Comparison of ENCODE assay signal across 13 mouse cellular contexts in the genomic region with DNA sequence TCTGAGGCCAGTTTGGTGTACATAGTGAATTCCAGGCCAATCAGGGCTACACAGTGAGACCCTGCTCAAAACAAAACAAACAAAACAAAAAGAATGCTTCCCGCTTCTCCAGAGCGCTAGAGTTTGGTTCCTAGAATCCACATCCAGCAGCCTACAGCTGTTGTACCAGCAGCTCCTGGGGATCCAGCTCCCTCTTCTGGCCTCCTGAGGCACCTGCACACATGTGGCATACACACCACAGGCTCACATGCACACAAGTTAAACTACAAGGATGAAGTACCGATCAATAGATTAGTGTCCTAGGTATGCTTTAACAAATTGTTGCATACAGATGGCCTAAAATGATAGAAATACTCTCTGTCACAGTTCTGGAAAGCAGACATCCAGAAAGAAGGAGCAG. TPM values are rescaled to one million over a fixed set of nuclear protein-coding genes. Genes with fewer than 3 reads are reported as not detected.
"Had no signal": no experiment of that assay in that cellular context is flagged by ENCODE, and none has a peak within 500 bp of the region (broad histone marks: within the 10 kb centered on the region; RNA-seq: fewer than 3 reads in every experiment).

No protein-coding gene starts in this region.

- ATAC-seq: intestine, embryonic 15.5 days; liver, embryonic 12.5 days; lung, postnatal 0 days; midbrain, embryonic 13.5 days had no signal

- H3K4me2 ChIP-seq: intestine, embryonic 15.5 days; liver, embryonic 12.5 days; lung, embryonic 14.5 days; midbrain, embryonic 13.5 days had no signal

- H3K9me3 ChIP-seq: intestine, embryonic 15.5 days; liver, embryonic 12.5 days; midbrain, embryonic 13.5 days had no signal

- H3K27me3 ChIP-seq: intestine, embryonic 15.5 days; midbrain, embryonic 13.5 days had no signal

- H3K36me3 ChIP-seq: intestine, embryonic 15.5 days; liver, embryonic 12.5 days; midbrain, embryonic 13.5 days had no signal

- H3K9ac ChIP-seq: intestine, embryonic 15.5 days; liver, embryonic 12.5 days; lung, embryonic 14.5 days; midbrain, embryonic 13.5 days had no signal

- H3K27ac ChIP-seq: intestine, embryonic 15.5 days; liver, embryonic 12.5 days; macrophage; midbrain, embryonic 13.5 days had no signal

- H3K4me3 ChIP-seq: intestine, embryonic 15.5 days; liver, embryonic 12.5 days; midbrain, embryonic 13.5 days had no signal

- H3K4me1 ChIP-seq: intestine, embryonic 15.5 days; liver, embryonic 12.5 days; midbrain, embryonic 13.5 days had no signal

- DNase-seq: kidney, adult 8-10 months; kidney, postnatal 14 days; kidney, postnatal 4 days; lung, embryonic 14.5 days; thymus, adult 18-20 months; thymus, postnatal 14 days; thymus, postnatal 4 days had no signal

RNA-seq across cellular contexts. Expression of gene Hpdl, which starts 22.8 kb away (rescaled TPM):
- total RNA-seq: megakaryocyte, adult 5-6 weeks had no signal
- polyA plus RNA-seq: macrophage had no signal
